Mouse (Mus musculus) forebrain, embryonic 11.5 days (tissue): ENCODE data around the gene Ccdc153. TPM values are rescaled to one million over a fixed set of nuclear protein-coding genes. Genes with fewer than 3 reads are reported as not detected.

Experiments used
- ATAC-seq: fragments of 200-750 bp; cut with Nextera tagmentation; replicated peaks from 2 replicates; pipeline ENCODE4 v1.8.0; 2017; ENCODE audit warnings: moderate TSS enrichment; ENCODE audit not compliant: low FRiP score
- DNase-seq: peaks from one replicate; pipeline ENCODE4 v3.0.0-alpha.2; 2017; ENCODE audit warnings: low spot score
- H3K27ac ChIP-seq: fragments of 300-500 bp; sonication (generic); 2 replicates; pipeline ENCODE4 v1.5.1; 2014; ENCODE audit warnings: low read depth, low read length
- H3K27me3 ChIP-seq: fragments of 300-500 bp; sonication (generic); 2 replicates; pipeline ENCODE4 v1.6.1; 2014; ENCODE audit warnings: mild to moderate bottlenecking, low read length, mixed read lengths; ENCODE audit not compliant: control insufficient read depth, insufficient read depth
- H3K36me3 ChIP-seq: fragments of 300-500 bp; sonication (generic); 2 replicates; pipeline ENCODE4 v1.6.1; 2014; ENCODE audit warnings: mild to moderate bottlenecking, low read length, moderate library complexity, mixed read lengths; ENCODE audit not compliant: control insufficient read depth, insufficient read depth
- H3K4me1 ChIP-seq: fragments of 300-500 bp; sonication (generic); replicated peaks from 2 replicates; pipeline ENCODE4 v1.6.1; 2014; ENCODE audit warnings: low read length, mixed read lengths; ENCODE audit not compliant: control insufficient read depth, insufficient read depth
- H3K4me2 ChIP-seq: fragments of 300-500 bp; sonication (generic); 2 replicates; pipeline ENCODE4 v1.6.1; 2014; ENCODE audit warnings: low read depth, mild to moderate bottlenecking, low read length, moderate library complexity, mixed read lengths; ENCODE audit not compliant: severe bottlenecking
- H3K4me3 ChIP-seq: fragments of 300-500 bp; sonication (generic); 2 replicates; pipeline ENCODE4 v1.5.1; 2014; ENCODE audit warnings: low read depth, low read length
- H3K9ac ChIP-seq: fragments of 300-500 bp; sonication (generic); 2 replicates; pipeline ENCODE4 v1.6.1; 2014; ENCODE audit warnings: low read length
- H3K9me3 ChIP-seq: fragments of 300-500 bp; sonication (generic); 2 replicates; pipeline ENCODE4 v1.6.1; 2016; ENCODE audit warnings: low read length, mixed read lengths; ENCODE audit not compliant: control insufficient read depth
- whole genome bisulfite sequencing: fragments of 180-500 bp; shearing (Covaris S2); extraction: QIAGEN DNeasy Blood & Tissue Kit; methylation state at CpG from one replicate; pipeline ENCODE4 v1.1.7; 2014; 5-methylcytosine and 5-hydroxymethylcytosine counted together
- polyA plus RNA-seq: library from polyadenylated mRNA; unstranded; fragments of >200 nt; fragmentation: Nextera tagmentation; extraction: Ambion mirVana; gene quantifications from 2 replicates; pipeline ENCODE4 v1.2.1, GENCODE M21; 2014

Gene Ccdc153
- polyA plus RNA-seq, 1 experiment from 2014 or later, result not detected

DNA sequence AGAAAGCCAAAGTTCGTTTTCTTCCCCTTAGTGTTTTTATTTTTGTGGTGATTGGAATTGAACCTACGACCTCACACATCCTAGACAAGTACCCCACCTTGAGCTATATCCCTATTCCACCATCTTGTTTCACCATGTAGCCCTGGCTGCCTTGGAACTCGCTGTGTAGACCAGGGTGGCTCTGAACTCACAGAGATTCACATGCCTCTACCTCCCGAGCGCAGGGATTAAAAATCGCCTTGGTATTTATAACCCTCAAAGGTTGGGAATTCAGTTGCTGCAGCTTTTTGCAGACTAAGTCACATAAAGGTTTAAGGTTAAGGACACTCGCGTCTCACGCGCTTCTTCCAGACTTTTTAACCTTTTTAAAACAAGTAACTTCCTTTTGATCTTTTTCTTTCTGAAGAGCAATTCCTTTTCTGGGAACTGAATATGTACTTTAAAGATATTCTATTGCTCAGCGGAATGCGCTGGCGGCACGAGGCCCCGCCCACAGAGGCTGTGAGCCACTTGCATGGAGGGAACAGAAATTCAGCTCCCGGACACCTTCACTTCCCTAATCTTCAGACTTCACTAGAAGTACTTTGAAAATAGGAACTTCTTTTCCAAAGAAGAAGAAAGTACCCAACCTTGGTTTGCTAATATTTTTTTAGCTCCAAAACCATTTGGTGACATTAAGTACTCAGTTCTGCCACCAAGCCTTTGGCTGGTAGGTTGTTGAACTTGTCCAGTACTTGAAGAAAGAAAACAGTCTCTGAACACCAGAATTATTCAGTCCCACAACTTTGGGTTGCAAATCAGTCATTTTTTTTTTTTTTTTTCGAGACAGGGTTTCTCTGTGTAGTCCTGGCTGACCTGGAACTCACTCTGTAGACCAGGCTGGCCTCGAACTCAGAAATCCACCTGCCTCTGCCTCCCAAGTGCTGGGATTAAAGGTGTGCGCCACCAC lies 5.7 kb upstream of the Ccdc153 start:
- peak overlapping the region; percentile 39; the same call in 1 of the 2 replicates for H3K4me2 ChIP-seq
- WGBS, result 29% methylated on average over 19 of the region's 19 CpGs
- no peaks in the 10 kb centered on the region for H3K36me3 ChIP-seq
- H3K27me3 ChIP-seq, result no peaks in the 10 kb centered on the region
- H3K4me1 ChIP-seq, result no peaks in the 10 kb centered on the region; the same call in 1 of the 2 replicates
- no peaks in the 10 kb centered on the region for H3K9me3 ChIP-seq
- H3K9ac ChIP-seq, result no peak overlapping the region; the same call in 1 of the 2 replicates
- no peak overlapping the region for H3K27ac ChIP-seq
- peak; percentile 42 for ATAC-seq
- H3K4me3 ChIP-seq, result peak overlapping the region; percentile 85; the same call in 1 of the 2 replicates
- peak; percentile 52 for DNase-seq

DNA sequence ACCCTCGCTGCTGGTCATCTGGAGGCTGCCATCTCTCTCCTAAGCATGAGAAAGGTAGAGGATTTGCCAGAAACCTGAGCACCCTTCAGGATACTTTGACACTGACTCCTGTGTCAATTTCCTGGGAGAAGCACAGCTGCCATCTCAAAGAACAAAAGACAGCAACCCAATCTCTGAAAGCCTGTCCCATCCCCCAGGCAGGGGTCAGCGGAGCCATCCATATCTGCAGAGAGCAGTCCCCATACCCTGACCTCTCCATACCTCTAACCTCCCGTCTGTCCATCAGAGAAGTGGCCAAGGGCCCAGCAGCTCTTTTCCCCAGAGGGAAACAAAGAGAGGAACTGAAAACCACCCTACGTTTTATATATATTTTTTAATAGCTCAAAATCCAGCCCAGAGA lies 3.9 kb upstream of the Ccdc153 start:
- H3K36me3 ChIP-seq, result no peaks in the 10 kb centered on the region
- H3K4me2 ChIP-seq, result no peak overlapping the region
- no peak for ATAC-seq
- H3K27ac ChIP-seq, result no peak overlapping the region
- no peak overlapping the region for H3K9ac ChIP-seq
- no peaks in the 10 kb centered on the region for H3K27me3 ChIP-seq
- no peaks in the 10 kb centered on the region; the same call in 1 of the 2 replicates for H3K4me1 ChIP-seq
- no peaks in the 10 kb centered on the region for H3K9me3 ChIP-seq
- WGBS, result 63% methylated on average over 4 of the region's 4 CpGs
- H3K4me3 ChIP-seq, result no peak overlapping the region
- no peak for DNase-seq

DNA sequence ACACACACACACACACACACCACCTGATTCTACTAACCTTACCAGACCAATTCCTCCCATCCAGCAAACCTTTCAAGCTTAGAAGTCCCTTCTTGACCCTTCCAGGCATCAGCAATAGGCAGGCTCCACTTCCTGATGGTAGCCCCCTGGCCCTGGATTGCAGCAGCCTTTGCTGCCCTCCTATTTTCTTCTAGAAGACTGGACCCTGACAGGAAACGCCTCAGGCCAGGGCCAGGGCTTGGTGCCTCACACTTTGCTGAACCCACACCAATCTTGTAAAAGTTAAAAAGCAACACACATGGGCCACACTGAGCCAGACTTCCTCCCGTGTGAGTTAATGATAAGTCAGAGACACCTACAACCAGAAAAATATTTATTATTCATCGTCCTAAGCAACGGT lies 3.3 kb upstream of the Ccdc153 start:
- no peaks in the 10 kb centered on the region for H3K36me3 ChIP-seq
- WGBS, result 81% methylated on average over 4 of the region's 4 CpGs
- ATAC-seq (no peak), DNase-seq (no peak)
- no peak overlapping the region for H3K4me2 ChIP-seq
- no peaks in the 10 kb centered on the region for H3K27me3 ChIP-seq
- no peak overlapping the region for H3K4me3 ChIP-seq
- no peak overlapping the region for H3K9ac ChIP-seq
- H3K4me1 ChIP-seq, result no peaks in the 10 kb centered on the region
- H3K9me3 ChIP-seq, result no peaks in the 10 kb centered on the region
- no peak overlapping the region for H3K27ac ChIP-seq

DNA sequence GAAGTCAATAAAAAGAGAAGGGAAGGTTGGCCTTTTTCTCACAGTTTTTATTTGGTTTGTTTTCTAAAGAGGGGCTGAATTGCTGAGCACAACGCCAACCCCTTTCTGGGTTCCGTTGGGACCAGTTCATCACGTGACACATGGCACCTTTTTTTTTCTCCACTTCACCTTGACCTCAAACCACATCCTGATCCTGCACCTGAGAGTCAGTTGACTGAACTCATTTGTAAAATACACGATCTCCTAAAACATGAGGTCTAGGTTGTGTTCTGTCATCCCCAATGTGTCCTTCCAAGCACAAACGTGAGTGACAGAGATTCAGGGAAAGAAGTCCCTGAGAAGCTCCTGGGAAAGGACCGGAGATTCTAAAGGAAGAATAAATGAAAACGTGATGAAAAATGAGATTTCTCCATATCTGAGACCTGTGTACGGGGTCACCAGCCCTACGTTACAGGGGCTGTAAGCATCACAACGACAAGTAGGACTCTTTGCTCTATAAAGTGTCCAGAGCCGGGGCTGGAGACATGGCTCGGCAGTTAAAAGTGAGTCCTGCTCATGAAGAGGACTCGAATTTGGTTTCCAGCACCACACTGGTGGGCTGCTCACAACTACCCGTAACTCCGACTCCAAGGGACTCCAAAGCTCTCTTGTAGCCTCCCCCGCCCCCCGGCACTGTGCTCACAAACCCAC lies 1.8 kb upstream of the Ccdc153 start:
- no peak overlapping the region for H3K27ac ChIP-seq
- H3K4me1 ChIP-seq, result no peaks in the 10 kb centered on the region
- 82% methylated on average over 17 of the region's 17 CpGs for WGBS
- no peak for DNase-seq
- no peak for ATAC-seq
- H3K4me2 ChIP-seq, result no peak overlapping the region
- no peaks in the 10 kb centered on the region for H3K36me3 ChIP-seq
- H3K9me3 ChIP-seq, result no peaks in the 10 kb centered on the region
- H3K27me3 ChIP-seq, result no peaks in the 10 kb centered on the region
- no peak overlapping the region for H3K4me3 ChIP-seq
- no peak overlapping the region for H3K9ac ChIP-seq

DNA sequence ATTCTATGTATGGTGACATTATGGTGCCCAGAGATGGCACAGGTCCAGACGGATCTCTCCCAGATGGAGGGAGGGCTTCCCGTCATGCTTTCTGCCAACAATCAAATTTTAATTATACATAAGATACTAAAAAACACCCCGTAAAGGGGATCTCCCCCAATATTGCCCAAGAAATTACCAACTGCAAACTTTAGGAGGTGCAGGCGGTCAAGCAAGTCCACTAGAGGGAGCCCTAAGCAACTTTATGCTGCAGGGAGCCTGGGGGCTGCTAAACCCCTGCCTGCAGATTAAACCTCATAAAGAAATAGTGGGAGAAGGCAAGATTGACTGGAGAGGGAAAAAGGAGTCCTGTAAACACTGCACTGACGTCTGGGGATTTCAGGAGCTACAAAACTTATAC lies 1.0 kb upstream of the Ccdc153 start:
- 12% methylated on average over 5 of the region's 5 CpGs for WGBS
- no peaks in the 10 kb centered on the region for H3K27me3 ChIP-seq
- DNase-seq (peak; percentile 75), ATAC-seq (no peak)
- H3K4me2 ChIP-seq, result no peak overlapping the region
- H3K4me3 ChIP-seq, result no peak overlapping the region
- H3K27ac ChIP-seq, result no peak overlapping the region
- no peak overlapping the region for H3K9ac ChIP-seq
- no peaks in the 10 kb centered on the region for H3K9me3 ChIP-seq
- H3K36me3 ChIP-seq, result no peaks in the 10 kb centered on the region
- no peaks in the 10 kb centered on the region for H3K4me1 ChIP-seq

DNA sequence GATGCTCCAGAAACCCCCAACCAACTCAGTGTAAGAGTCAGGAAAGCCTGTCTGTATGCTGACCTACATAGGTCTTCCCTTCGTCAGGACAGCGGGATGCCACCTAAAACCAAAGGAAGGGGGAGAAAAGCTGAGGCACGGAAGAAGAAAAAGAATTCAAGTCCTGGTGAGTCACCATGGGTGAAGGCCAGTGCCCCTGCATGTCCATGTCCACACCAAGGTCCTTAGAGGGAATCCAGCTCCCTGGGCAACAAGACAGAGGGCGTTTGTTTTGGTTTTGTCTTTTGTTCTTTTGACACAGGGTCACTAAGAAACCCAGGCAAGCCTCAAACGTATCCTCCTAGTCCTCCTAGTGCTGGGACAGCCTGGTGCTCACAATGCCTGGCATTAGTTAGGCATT lies 435 bp downstream of the Ccdc153 start:
- no peak for DNase-seq
- H3K27ac ChIP-seq, result no peak overlapping the region
- no peak overlapping the region for H3K4me2 ChIP-seq
- WGBS, result 52% methylated on average over 5 of the region's 5 CpGs
- H3K9me3 ChIP-seq, result no peaks in the 10 kb centered on the region
- H3K9ac ChIP-seq, result no peak overlapping the region
- no peaks in the 10 kb centered on the region for H3K36me3 ChIP-seq
- no peak overlapping the region for H3K4me3 ChIP-seq
- H3K27me3 ChIP-seq, result no peaks in the 10 kb centered on the region
- ATAC-seq, result no peak
- no peaks in the 10 kb centered on the region for H3K4me1 ChIP-seq

DNA sequence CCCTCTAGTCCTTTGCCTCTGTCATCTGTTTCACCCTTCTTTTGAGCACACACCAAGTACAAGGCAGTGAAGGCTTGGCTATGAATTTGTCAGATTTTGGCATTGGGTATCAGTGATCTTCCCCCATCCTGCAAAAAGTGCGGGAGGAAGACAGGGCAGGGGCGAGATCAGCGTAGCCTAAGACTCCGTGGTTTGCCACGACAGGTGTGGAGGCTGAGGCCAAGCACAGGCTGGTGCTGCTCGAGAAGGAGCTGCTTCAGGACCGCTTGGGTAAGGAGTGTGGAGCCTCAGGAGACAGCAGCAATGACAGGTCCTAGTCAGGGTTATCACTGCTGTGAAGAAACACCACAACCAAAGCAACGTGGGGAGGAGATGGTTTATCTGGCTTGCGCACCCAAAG lies 942 bp downstream of the Ccdc153 start:
- Histone ChIP-seq H3K27ac (no peak overlapping the region), H3K9ac (no peak overlapping the region), H3K4me2 (no peak overlapping the region), H3K36me3 (no peaks in the 10 kb centered on the region), H3K9me3 (no peaks in the 10 kb centered on the region), H3K4me3 (no peak overlapping the region), H3K4me1 (no peaks in the 10 kb centered on the region), H3K27me3 (no peaks in the 10 kb centered on the region)
- DNase-seq, result no peak
- no peak for ATAC-seq
- WGBS, result 78% methylated on average over 9 of the region's 9 CpGs

DNA sequence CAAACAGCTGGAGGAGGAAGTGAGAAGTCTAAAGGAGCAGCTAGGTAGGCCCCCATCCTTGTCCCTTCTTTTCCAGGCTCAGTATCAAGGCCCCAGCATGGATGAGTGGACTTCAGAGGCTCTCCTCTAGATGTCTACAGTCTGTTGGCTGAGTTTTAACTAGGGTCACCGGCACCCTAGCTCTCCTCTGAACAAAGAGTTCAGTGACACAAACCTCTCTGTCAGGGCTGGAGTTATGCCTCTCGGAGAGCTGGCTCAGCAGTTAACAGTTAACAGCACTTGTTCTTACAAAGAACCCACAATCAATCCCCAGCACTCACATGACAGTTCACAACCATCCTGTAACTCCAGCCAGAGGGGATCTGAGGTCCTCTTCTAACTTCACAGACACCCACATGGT lies 3.1 kb downstream of the Ccdc153 start:
- ATAC-seq (no peak), DNase-seq (no peak)
- no peaks in the 10 kb centered on the region for H3K9me3 ChIP-seq
- WGBS, result 76% methylated on average over 2 of the region's 2 CpGs
- H3K9ac ChIP-seq, result no peak overlapping the region
- no peak overlapping the region for H3K4me2 ChIP-seq
- no peak overlapping the region for H3K4me3 ChIP-seq
- H3K27ac ChIP-seq, result no peak overlapping the region
- H3K4me1 ChIP-seq, result no peaks in the 10 kb centered on the region
- no peaks in the 10 kb centered on the region for H3K27me3 ChIP-seq
- H3K36me3 ChIP-seq, result no peaks in the 10 kb centered on the region
